Mouse (Mus musculus) E14TG2a.4 (cell line): ENCODE measurements around the gene Adamts2.

Source experiments
- CTCF ChIP-seq: conservative IDR thresholded peaks from 2 replicates; pipeline ENCODE4 v1.5.1; 2014; ENCODE audit warnings: low read length
- POU5F1 ChIP-seq: IDR thresholded peaks from 2 replicates; pipeline ENCODE4 v1.6.1; 2014; ENCODE audit warnings: low read length, borderline replicate concordance

DNA sequence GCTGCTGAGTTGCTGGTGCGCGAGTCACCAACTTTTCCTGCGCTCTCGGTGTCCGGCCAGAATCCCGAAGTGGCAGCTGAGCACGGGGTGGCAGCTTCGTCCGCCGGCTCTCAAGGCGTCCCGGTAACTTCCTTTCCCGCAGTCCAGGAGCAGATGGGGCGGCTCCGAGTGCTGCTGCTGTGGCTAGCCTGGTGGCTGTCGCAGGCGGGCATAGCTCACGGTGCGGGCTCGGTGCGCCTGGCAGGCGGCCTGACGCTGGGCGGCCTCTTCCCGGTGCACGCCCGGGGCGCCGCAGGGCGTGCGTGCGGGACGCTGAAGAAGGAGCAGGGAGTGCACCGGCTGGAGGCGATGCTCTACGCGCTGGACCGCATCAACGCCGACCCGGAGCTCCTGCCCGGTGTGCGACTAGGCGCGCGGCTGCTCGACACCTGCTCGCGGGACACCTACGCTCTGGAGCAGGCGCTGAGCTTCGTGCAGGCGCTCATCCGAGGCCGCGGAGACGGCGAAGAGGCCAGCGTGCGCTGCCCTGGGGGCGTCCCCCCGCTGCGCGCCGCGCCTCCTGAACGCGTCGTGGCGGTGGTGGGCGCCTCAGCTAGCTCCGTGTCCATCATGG is 249.2 kb downstream of the Adamts2 start:
- TF ChIP-seq CTCF, result no peak
- no peak for TF ChIP-seq POU5F1
